Mouse (Mus musculus) heart, embryonic 15.5 days (tissue): ENCODE measurements around the gene Zfp942. TPM values are rescaled to one million over a fixed set of nuclear protein-coding genes. Genes with fewer than 3 reads are reported as not detected.
"Not testable (repeated sequence)": the region's sequence is repeated elsewhere in the genome, so short reads cannot be mapped to it uniquely, and the experiment has no call there.

ENCODE experiments used
- ATAC-seq: fragments of 200-750 bp; cut with Nextera tagmentation; replicated peaks from 2 replicates; pipeline ENCODE4 v1.8.0; 2017; ENCODE audit warnings: low read depth, moderate TSS enrichment; ENCODE audit not compliant: insufficient number of reproducible peaks, insufficient read depth, low FRiP score
- H3K27ac ChIP-seq: fragments of 300-500 bp; sonication (generic); 2 replicates; pipeline ENCODE4 v1.5.1; 2015; ENCODE audit warnings: mild to moderate bottlenecking, inconsistent platforms
- H3K27me3 ChIP-seq: fragments of 300-500 bp; sonication (generic); 2 replicates; pipeline ENCODE4 v1.6.1; 2015; ENCODE audit warnings: inconsistent platforms
- H3K36me3 ChIP-seq: fragments of 300-500 bp; sonication (generic); 2 replicates; pipeline ENCODE4 v1.6.1; 2015; ENCODE audit warnings: mild to moderate bottlenecking, inconsistent platforms
- H3K4me1 ChIP-seq: fragments of 300-500 bp; sonication (generic); replicated peaks from 2 replicates; pipeline ENCODE4 v1.6.1; 2015; ENCODE audit warnings: inconsistent platforms
- H3K4me2 ChIP-seq: fragments of 300-500 bp; sonication (generic); 2 replicates; pipeline ENCODE4 v1.6.1; 2015; ENCODE audit warnings: inconsistent platforms, mild to moderate bottlenecking, moderate library complexity
- H3K4me3 ChIP-seq: fragments of 300-500 bp; sonication (generic); 2 replicates; pipeline ENCODE4 v1.5.1; 2015; ENCODE audit warnings: mild to moderate bottlenecking, inconsistent platforms
- H3K9ac ChIP-seq: fragments of 300-500 bp; sonication (generic); 2 replicates; pipeline ENCODE4 v1.6.1; 2015; ENCODE audit warnings: mild to moderate bottlenecking, inconsistent platforms
- H3K9me3 ChIP-seq: fragments of 300-500 bp; sonication (generic); replicated peaks from 2 replicates; pipeline ENCODE4 v1.6.1; 2016; ENCODE audit warnings: inconsistent platforms
- WGBS: fragments of 180-500 bp; shearing (Covaris S2); methylation state at CpG from one replicate; pipeline ENCODE4 v1.1.7; 2015; ENCODE audit warnings: mixed read lengths; 5-methylcytosine and 5-hydroxymethylcytosine counted together
- polyA plus RNA-seq: library from polyadenylated mRNA; unstranded; fragments of >200 nt; fragmentation: Nextera tagmentation; extraction: Ambion mirVana; gene quantifications from 2 replicates; pipeline ENCODE4 v1.2.1, GENCODE M21; 2015

The Zfp942 gene
- polyA plus RNA-seq: 10.7 and 12.2 TPM in 2 replicates

DNA sequence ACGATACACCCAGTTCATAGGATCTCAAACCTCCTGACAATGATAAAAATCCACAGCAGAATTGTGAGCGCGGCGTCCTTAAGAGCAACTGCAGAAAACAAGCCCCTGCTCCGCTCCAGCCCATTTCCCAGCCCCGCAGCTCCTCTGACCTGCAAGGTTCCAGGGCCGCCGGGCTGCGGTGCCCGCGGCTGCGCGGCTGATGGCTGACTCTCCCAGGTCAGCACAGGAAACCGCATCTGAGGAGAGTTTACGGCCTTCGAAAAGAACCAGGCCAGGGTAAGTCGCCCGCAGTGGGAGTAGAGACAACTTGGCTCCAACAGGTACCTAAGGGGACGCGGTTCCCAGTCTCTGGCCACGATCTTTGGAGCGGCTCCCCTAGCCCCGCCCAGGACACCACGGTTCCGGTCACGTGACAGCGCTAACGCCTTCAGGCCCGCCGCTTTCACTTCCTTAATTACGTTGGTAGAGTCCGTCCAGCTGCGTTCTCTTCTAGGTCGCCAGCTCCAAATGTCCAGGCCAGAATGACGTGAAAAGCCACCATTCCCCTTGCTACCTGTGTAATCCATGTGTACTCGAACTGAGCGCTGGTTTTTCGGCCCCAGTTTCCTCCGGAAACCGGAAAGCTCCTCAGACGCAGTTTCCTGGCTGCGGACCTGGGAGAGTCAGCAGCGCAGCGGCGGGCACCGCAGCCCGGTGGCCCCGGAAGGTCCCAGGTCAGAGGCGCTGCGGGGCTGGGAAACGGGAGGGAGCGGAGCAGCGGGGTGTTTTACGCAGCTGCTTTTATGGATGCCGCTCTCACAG is at the start of gene Zfp942, which contains the start of gene Zfp943:
Gene Zfp942, minus strand, starts transcription at position 358 of the 801 bp plus-strand sequence.
Gene Zfp943, plus strand, starts transcription at position 446 of the 801 bp plus-strand sequence.
- Histone ChIP-seq H3K4me2 (peak within 1 kb of the TSS; percentile 61), H3K4me3 (peak within 1 kb of the TSS; percentile 84), H3K27ac (peak within 1 kb of the TSS; percentile 91), H3K9ac (peak within 1 kb of the TSS; percentile 81)
- H3K4me1 ChIP-seq, H3K9me3 ChIP-seq, H3K27me3 ChIP-seq, H3K36me3 ChIP-seq: not testable (repeated sequence)
- WGBS: under 1% methylated on average over 46 of the region's 55 CpGs
- peak; percentile 99 for ATAC-seq

DNA sequence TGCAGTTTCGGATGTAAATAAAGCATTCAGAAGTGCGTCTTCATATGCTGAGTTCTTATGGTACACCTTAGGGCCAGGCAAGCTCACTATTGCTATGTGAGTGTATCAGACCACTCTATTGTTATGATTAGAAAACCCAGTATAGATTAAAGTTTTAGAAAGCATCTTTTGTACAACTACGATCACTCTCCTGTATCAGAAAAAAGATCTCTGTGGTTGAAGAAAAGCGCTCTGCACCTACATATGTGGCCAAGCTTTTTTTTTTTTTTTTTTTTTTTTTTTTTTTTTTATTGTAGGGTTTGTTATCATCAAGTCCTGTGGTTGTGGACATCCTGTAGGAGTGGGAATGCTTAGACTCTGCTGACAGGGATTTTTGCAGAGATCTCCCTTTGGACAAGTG is 1.0 kb upstream of the Zfp942 start:
- Histone ChIP-seq H3K4me1 (peaks cover 4% of the 10 kb centered on the region), H3K4me3 (peak overlapping the region; percentile 84), H3K9ac (no peak overlapping the region), H3K4me2 (peak overlapping the region; percentile 60), H3K36me3 (peaks cover 4% of the 10 kb centered on the region; the same call in 1 of the 2 replicates), H3K9me3 (no peaks in the 10 kb centered on the region), H3K27ac (no peak overlapping the region), H3K27me3 (no peaks in the 10 kb centered on the region)
- 47% methylated on average over 4 of the region's 4 CpGs for WGBS
- ATAC-seq: no peak

DNA sequence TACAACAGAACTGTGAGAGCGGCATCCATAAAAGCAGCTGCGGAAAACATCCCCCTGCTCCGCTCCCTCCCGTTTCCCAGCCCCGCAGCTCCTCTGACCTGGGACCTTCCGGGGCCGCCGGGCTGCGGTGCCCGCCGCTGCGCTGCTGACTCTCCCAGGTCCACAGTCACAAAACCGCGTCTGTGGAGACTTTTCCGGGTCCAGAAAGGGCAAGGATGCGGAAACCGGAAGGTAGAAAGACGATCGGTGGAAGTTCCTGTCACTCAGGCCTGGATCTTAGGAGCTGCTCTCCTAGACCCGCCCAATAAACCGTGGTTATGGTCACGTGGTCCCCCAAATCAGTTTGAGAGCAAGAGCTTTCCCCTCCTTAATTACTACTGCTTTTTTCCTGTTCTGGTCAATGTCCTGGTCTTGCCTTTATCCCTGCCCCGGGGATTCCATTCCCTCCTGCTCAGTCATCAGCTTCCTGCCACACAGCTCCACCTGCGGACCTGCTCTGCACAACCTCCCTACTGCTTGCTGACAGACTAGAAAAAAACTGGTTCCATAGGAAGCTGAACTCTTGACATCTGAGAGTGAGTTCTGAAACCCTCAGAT is 52.7 kb downstream of the Zfp942 start, which contains the start of gene Zfp995:
Gene Zfp995, minus strand, starts transcription at position 471 of the 597 bp plus-strand sequence.
- not testable (repeated sequence) for H3K4me1 ChIP-seq, H3K36me3 ChIP-seq, H3K9me3 ChIP-seq, H3K27me3 ChIP-seq
- peak within 1 kb of the TSS; percentile 52 for H3K27ac ChIP-seq
- peak; percentile 91 for ATAC-seq
- peak within 1 kb of the TSS; percentile 81 for H3K4me3 ChIP-seq
- WGBS: under 1% methylated on average over 24 of the region's 24 CpGs
- H3K4me2 ChIP-seq: peak within 1 kb of the TSS; percentile 77
- peak within 1 kb of the TSS; percentile 70 for H3K9ac ChIP-seq

DNA sequence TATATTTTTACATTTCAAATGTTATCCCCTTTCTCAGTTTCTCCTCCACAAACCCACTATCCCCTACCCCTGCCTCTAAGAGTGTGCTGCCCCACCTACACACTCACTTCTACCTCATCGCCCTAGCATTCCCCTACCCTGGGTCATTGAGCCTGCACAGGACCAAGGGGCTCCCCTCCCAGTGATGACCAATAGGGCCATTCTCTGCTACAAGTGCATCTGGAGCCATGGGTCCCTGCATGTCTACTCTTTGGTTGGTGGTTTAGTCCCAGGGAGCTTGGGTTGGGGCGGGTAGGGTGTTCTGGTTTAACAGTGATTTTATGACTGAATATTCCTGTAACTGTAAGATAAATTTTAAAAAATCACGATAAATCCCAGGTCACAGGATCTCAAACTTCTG is 53.2 kb downstream of the Zfp942 start:
- 0 out of 2 replicates have a peak, but pooled peaks cover 2% of the 10 kb centered on the region for H3K4me1 ChIP-seq
- peak overlapping the region; percentile 77 for H3K4me2 ChIP-seq
- H3K4me3 ChIP-seq: peak overlapping the region; percentile 81
- peak overlapping the region; percentile 70 for H3K9ac ChIP-seq
- peak; percentile 53 for ATAC-seq
- H3K27ac ChIP-seq: 0 out of 2 replicates have a peak overlapping the region, but pooled peaks have one; percentile 52
- no peaks in the 10 kb centered on the region for H3K27me3 ChIP-seq
- WGBS: 1% methylated on average over 3 of the region's 3 CpGs
- no peaks in the 10 kb centered on the region; the same call in 1 of the 2 replicates for H3K36me3 ChIP-seq
- H3K9me3 ChIP-seq: no peaks in the 10 kb centered on the region

Other genes starting within 250 kb of the Zfp942 start
- gene Zfp229, start 231.7 kb downstream of the Zfp942 start, polyA plus RNA-seq: 4.2 and 6.7 TPM in 2 replicates
- 4.5 and 4.9 TPM in 2 replicates for gene Zfp820, start 116.7 kb downstream of the Zfp942 start, polyA plus RNA-seq
- 4.1 and 4.2 TPM in 2 replicates for gene Zfp995, start 52.5 kb downstream of the Zfp942 start, polyA plus RNA-seq
- 12.8 and 13.7 TPM in 2 replicates for gene Zfp943, start 88 bp upstream of the Zfp942 start, polyA plus RNA-seq
- gene Zfp947, start 203.7 kb upstream of the Zfp942 start, polyA plus RNA-seq: 1.7 and 2.4 TPM in 2 replicates